Mouse (Mus musculus): Measurements from ENCODE around the gene Calr4. TPM values are rescaled to one million over a fixed set of nuclear protein-coding genes. Genes with fewer than 3 reads are reported as not detected.

The Calr4 gene
- total RNA-seq (2021): 0.57 and 1.5 TPM in 2 replicates
- long read RNA-seq, partial matches to known transcripts: 0 of 1 reads
- long read RNA-seq, other reads (novel, unspliced or antisense): 1 of 1 reads

GRCm38 (mm10) chr4:109234185-109234584 is at the start of gene Calr4:
Gene Calr4, plus strand, starts transcription at chr4:109234485.
- DNase-seq: no peak

GRCm38 (mm10) chr4:109185616-109186405 is 48.5 kb upstream of the Calr4 start:
- DNase-seq: no peak

DNA sequence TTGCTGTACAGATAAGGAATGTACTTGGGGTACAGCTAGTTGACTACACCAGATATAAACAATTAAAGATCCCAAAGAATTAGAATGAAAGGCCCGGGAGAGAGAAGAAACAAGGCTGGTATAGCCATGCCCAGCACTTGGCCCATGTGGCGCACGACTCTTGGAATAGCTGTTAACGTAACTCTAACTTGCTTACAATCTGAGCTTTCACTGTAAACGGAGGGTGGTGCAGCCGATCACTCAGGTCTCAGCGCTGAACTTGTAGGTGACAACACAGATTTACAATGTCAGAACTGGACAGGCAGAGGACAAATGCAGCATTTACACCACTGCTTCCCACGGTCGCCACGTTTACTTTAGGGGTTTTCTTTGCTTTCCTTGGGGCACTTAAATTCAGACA is 42.7 kb upstream of the Calr4 start:
- DNase-seq: no peak

DNA sequence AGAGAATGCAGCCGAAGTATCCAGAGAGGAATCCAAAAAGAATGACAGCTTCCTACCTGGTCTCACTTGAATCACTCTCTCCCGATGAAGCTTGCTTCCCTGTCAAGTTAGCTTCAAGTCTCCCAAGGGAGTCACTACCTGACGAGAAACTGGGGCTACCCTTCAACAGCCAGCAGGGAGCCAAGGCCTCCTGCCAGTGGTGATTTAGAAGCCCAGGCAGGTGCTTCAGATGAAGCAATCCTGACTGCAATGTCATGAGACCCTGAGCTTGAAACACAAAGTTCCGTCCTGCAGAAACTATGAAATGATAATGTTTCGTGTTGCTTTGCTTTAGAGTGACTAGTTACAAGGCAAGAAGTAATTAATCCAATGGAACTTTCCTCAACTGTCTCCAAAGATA is 40.4 kb upstream of the Calr4 start:
- DNase-seq: no peak

- DNase-seq: no peak
Observed at GRCm38 (mm10) chr4:109195900-109196629, 38.2 kb upstream of the Calr4 start.

GRCm38 (mm10) chr4:109199069-109199468 is 35.2 kb upstream of the Calr4 start:
- DNase-seq: peak; percentile 44

DNA sequence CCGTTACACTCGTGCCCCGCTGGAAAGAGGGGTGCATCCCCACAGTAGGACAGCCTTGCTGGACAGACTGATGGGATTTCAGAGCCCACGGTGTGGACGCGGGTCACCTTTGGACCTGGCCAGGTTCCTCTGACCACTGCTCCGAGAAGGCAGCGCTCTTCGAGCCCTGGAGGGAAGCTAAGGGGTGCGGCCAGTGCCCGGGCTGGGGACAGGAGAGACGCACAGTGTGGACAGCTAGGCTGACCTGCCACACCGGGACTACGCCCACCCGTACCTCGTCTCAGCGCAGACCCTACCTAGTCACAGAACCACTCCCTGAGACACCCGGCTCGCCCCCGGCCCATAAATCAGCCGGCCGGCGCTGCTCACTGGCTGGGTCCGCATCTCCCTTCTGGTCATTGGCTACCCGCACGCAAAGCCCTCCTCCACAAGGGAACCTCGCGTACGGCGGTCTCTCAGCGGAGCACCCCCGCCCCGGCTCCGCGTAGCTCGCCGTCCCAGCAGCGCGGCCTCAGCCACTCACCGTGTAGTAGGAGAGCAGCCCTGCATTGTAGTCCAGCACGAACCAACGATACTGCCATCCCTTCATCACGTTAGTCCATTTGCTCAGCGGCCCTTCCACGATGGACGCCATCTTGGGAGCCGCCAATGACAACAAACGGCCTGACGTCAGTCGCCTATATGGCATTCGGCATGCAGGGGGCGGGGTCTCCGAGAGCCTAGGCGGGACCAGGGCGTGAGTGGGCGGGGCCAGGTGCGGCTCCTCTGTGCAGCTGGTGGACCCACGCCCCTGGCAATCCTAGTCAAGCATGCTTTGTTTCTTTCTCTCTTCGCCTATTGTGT is 32.5 kb upstream of the Calr4 start, which contains the start of gene Osbpl9:
Gene Osbpl9 (minus strand): TSS at position 691 of the 843 bp plus-strand sequence.
- DNase-seq: peak; percentile 99

- no peak for DNase-seq
Observed at GRCm38 (mm10) chr4:109203931-109204330, 30.4 kb upstream of the Calr4 start.

DNA sequence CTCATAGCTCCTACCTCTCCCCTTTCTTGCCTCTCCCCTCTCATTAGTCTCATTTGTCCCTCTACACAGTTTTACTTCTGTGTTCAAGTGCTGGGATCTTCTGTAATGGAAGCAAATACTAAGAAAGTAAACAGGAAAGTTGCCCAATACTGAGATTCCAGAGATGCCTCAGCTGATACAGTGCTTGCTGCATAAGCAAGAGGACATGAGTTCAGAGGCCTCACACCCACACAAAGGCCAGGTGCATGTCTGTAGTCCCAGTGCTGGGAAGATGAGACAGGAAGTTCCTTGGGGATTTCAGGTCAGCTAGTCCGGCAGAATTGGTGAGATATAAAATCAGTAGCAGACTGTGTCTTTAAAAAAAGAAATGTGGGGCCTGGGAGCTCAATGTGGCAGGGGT is 29.9 kb upstream of the Calr4 start:
- no peak for DNase-seq

DNA sequence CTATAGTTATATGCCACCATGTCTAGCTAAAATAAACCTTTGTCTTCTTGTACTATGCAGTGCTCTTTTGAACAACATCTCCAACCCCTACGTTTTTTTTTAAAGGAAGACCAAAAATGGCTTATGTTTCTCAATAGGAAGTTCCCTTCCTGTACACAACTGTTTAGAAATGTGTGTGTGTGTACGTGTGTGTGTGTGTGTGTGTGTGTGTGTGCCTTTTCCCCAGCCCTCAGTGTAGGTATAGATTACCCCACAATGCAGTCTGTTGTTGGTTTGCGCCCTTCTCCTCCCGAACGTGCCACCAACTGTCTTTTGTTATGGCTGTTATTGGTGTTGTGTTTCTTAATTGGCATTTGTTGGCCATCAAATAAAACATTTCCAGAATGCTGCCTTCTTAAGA is 26.8 kb upstream of the Calr4 start:
- DNase-seq: no peak

- DNase-seq: no peak
Observed at GRCm38 (mm10) chr4:109210253-109210652, 24.0 kb upstream of the Calr4 start.

GRCm38 (mm10) chr4:109210881-109211280 is 23.4 kb upstream of the Calr4 start:
- no peak for DNase-seq

DNA sequence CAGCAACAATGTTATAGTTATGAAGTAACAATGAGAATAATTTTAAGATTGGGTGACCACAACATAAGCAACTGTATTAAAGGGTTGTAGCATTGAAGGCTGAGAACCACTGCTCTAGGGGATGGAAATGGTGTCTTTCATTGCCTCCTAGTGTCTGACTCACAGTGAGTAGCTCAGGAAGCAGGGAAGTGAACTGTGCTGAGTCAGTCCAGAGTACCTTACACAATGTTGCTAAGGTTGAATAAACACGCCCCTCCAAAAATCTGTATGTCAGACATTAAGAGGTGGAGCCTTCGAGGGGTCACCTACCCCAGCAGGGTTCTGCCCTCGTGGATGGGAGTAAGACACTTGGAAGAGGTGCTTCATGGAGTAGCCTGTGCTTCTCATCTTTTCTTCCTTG is 20.3 kb upstream of the Calr4 start:
- no peak for DNase-seq

GRCm38 (mm10) chr4:109218008-109218407 is 16.3 kb upstream of the Calr4 start:
- DNase-seq: no peak

- DNase-seq: no peak
Observed at GRCm38 (mm10) chr4:109220441-109220940, 13.8 kb upstream of the Calr4 start.

DNA sequence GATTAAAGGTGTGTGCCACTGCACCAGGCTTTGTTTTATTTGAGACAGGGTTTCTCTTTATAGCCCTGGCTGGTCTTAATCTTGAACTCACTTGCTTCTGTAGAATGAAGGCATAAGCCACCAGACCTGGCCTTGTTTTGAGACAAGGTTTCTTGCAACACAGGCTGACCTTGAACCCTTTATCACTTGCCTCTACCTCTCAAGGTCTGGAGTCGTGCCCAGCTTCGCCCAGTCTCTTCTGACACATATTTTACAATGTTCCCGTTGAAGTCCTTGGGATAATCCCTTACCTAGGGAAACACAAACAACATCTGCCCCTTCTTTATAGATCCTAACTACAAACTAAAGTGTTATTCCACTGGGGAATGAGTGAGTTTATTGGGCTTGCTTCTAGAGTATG is 12.3 kb upstream of the Calr4 start:
- DNase-seq: peak; percentile 81

- DNase-seq: peak; percentile 84
Observed at GRCm38 (mm10) chr4:109224762-109225552, 9.3 kb upstream of the Calr4 start.

GRCm38 (mm10) chr4:109225606-109226005 is 8.7 kb upstream of the Calr4 start:
- DNase-seq: no peak

- no peak for DNase-seq
Observed at GRCm38 (mm10) chr4:109226071-109226470, 8.2 kb upstream of the Calr4 start.

GRCm38 (mm10) chr4:109229766-109230279 is 4.5 kb upstream of the Calr4 start:
- no peak for DNase-seq

DNA sequence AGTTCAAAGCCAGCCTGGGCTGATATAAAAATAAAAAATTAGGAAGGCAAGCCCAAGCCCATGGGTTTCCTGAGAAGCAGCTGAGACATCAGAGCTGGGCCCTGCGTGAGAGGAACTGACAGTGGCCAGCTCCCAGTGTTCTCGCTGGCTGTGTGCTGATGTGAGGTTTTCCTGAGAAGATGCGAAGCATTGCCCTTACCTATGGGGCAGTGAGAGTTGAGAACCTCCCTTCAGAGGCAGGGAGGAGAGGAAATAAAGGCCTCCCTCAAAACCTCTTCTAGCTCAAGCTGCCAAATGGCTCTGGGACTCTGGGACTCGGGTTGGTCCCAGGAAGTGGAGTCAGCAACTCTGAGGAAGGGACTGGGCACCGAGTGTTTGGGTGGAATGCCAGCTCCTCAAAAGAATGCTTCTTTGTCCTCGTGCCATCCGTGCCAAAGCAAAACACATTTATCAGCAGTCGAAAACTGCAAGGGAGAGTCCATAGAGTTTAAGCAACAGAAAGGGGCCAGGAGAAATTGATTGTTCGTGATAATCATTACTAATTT is 593 bp downstream of the Calr4 start:
- no peak for DNase-seq
